Mouse (Mus musculus) erythroid progenitor cell, adult 5-6 weeks (primary cell): ENCODE measurements around the gene Tspan9. TPM values are rescaled to one million over a fixed set of nuclear protein-coding genes. Genes with fewer than 3 reads are reported as not detected.

ENCODE experiments used
- ATAC-seq: replicated peaks from 2 replicates; pipeline ENCODE4 v1.8.0; 2016; ENCODE audit warnings: moderate number of reproducible peaks, mild to moderate bottlenecking, moderate TSS enrichment, inconsistent platforms; ENCODE audit not compliant: poor library complexity, low FRiP score, severe bottlenecking
- total RNA-seq, 2 experiments: library from RNA; stranded (forward) in 1 of 2; stranded (reverse) in 1 of 2; fragments of 150-400 nt in 1 of 2; fragments of 186-747, 209-891 nt in 1 of 2; gene quantifications; 2 replicates each; pipeline versions ENCODE4 v1.2.3 to v1.2.4; 2015 to 2017; ENCODE audit warnings: low replicate concordance in 2 of 2

Tspan9 gene
- total RNA-seq, 2 experiments from 2014 or later, result not detected

GRCm38 (mm10) chr6:128002104-128002503, 141.3 kb downstream of the Tspan9 start:
- no peak for ATAC-seq

- no peak for ATAC-seq
These were observed 141.8 kb downstream of the Tspan9 start for GRCm38 (mm10) chr6:128001587-128001986.

GRCm38 (mm10) chr6:128000777-128001176, 142.6 kb downstream of the Tspan9 start:
- no peak for ATAC-seq

GRCm38 (mm10) chr6:127999118-127999517, 144.3 kb downstream of the Tspan9 start:
- no peak for ATAC-seq

GRCm38 (mm10) chr6:127996928-127997327, 146.5 kb downstream of the Tspan9 start:
- ATAC-seq, result no peak

- ATAC-seq, result no peak
These were observed 150.4 kb downstream of the Tspan9 start for GRCm38 (mm10) chr6:127992993-127993392.

GRCm38 (mm10) chr6:127991509-127992176, 151.8 kb downstream of the Tspan9 start:
- no peak for ATAC-seq

- ATAC-seq, result no peak
These were observed 153.7 kb downstream of the Tspan9 start for GRCm38 (mm10) chr6:127989624-127990212.

GRCm38 (mm10) chr6:127988944-127989494, 154.4 kb downstream of the Tspan9 start:
- no peak for ATAC-seq

- no peak for ATAC-seq
These were observed 156.0 kb downstream of the Tspan9 start for GRCm38 (mm10) chr6:127987374-127987773.

GRCm38 (mm10) chr6:127986357-127986756, 157.0 kb downstream of the Tspan9 start:
- no peak for ATAC-seq

GRCm38 (mm10) chr6:127981176-127981575, 162.2 kb downstream of the Tspan9 start:
- ATAC-seq, result no peak

GRCm38 (mm10) chr6:127980381-127981045, 162.9 kb downstream of the Tspan9 start:
- no peak for ATAC-seq

- ATAC-seq, result no peak
These were observed 163.6 kb downstream of the Tspan9 start for GRCm38 (mm10) chr6:127979831-127980230.

GRCm38 (mm10) chr6:127978941-127979340, 164.5 kb downstream of the Tspan9 start:
- no peak for ATAC-seq

GRCm38 (mm10) chr6:127976695-127977094, 166.7 kb downstream of the Tspan9 start:
- no peak for ATAC-seq

GRCm38 (mm10) chr6:127974000-127974399, 169.4 kb downstream of the Tspan9 start:
- ATAC-seq, result no peak

GRCm38 (mm10) chr6:127973553-127973952, 169.8 kb downstream of the Tspan9 start:
- no peak for ATAC-seq

GRCm38 (mm10) chr6:127971931-127972330, 171.5 kb downstream of the Tspan9 start:
- ATAC-seq, result no peak

GRCm38 (mm10) chr6:127970848-127971247, 172.5 kb downstream of the Tspan9 start:
- no peak for ATAC-seq

GRCm38 (mm10) chr6:127970120-127970519, 173.3 kb downstream of the Tspan9 start:
- ATAC-seq, result no peak
